ENCODE assay signal across 21 mouse cellular contexts in genomic region chr8:102685023-102685422, GRCm38 (mm10).
DNase-seq lines count a peak whose midpoint lies in the region; ATAC-seq and TF ChIP-seq lines count a peak whose summit lies in the region.
"Had no signal": no experiment of that assay in that cellular context is flagged by ENCODE, and none has a peak within 500 bp of the region (broad histone marks: within the 10 kb centered on the region; RNA-seq: fewer than 3 reads in every experiment).

No protein-coding gene starts in this region.

- H3K9me3 ChIP-seq in forebrain, embryonic 12.5 days, result no peaks in the 10 kb centered on the region
- H3K9me3 ChIP-seq in forebrain, embryonic 10.5 days, result no peaks in the 10 kb centered on the region
- no peaks in the 10 kb centered on the region for H3K9me3 ChIP-seq in hindbrain, embryonic 12.5 days (replicated peaks)
- H3K9me3 ChIP-seq in hindbrain, embryonic 10.5 days, result no peaks in the 10 kb centered on the region
- H3K9me3 ChIP-seq in hindbrain, postnatal 0 days (ENCODE audit: low read length), result no peaks in the 10 kb centered on the region
- H3K9me3 ChIP-seq: G1E; liver, embryonic 13.5 days; lung, embryonic 15.5 days; neural tube, embryonic 12.5 days had no signal

- no peaks in the 10 kb centered on the region for H3K36me3 ChIP-seq in forebrain, embryonic 12.5 days (replicated peaks)
- H3K36me3 ChIP-seq in forebrain, embryonic 10.5 days (replicated peaks), result peaks cover 1% of the 10 kb centered on the region
- H3K36me3 ChIP-seq in hindbrain, embryonic 12.5 days, result no peaks in the 10 kb centered on the region
- H3K36me3 ChIP-seq in hindbrain, embryonic 10.5 days, result no peaks in the 10 kb centered on the region
- no peaks in the 10 kb centered on the region for H3K36me3 ChIP-seq in hindbrain, postnatal 0 days (ENCODE audit: insufficient read depth, low read length)
- H3K36me3 ChIP-seq: G1E; liver, embryonic 13.5 days; neural tube, embryonic 12.5 days had no signal

- WGBS in forebrain, embryonic 12.5 days, result 66% methylated on average over 11 of the region's 11 CpGs
- WGBS in forebrain, embryonic 10.5 days, result 88% methylated on average over 11 of the region's 11 CpGs
- WGBS in hindbrain, embryonic 12.5 days, result 77% methylated on average over 11 of the region's 11 CpGs
- WGBS in hindbrain, embryonic 10.5 days, result 91% methylated on average over 11 of the region's 11 CpGs
- 58% methylated on average over 11 of the region's 11 CpGs for WGBS in hindbrain, postnatal 0 days

- peak overlapping the region; percentile 26; the same call in 1 of the 2 replicates for H3K27ac ChIP-seq in forebrain, embryonic 12.5 days
- H3K27ac ChIP-seq in forebrain, embryonic 10.5 days, result no peak overlapping the region
- H3K27ac ChIP-seq in hindbrain, embryonic 12.5 days, result no peak overlapping the region
- no peak overlapping the region for H3K27ac ChIP-seq in hindbrain, embryonic 10.5 days
- H3K27ac ChIP-seq in cortical plate, adult 2 months (ENCODE audit: insufficient read depth, low read length), result peak overlapping the region; percentile 91
- H3K27ac ChIP-seq in hindbrain, postnatal 0 days, result no peak overlapping the region
- H3K27ac ChIP-seq: liver, embryonic 13.5 days; lung, embryonic 15.5 days; macrophage; neural tube, embryonic 12.5 days had no signal

- no peak for TF ChIP-seq POLR2A in cortical plate, adult 2 months (IDR thresholded peaks at IDR 0.05; ENCODE audit: extremely low read depth, insufficient read depth, low read length)

- peak; percentile 51; the same call in 1 of the 2 replicates for ATAC-seq in forebrain, embryonic 12.5 days (ENCODE audit: low FRiP score)
- no peak for ATAC-seq in hindbrain, embryonic 12.5 days (ENCODE audit: low FRiP score)
- no peak for ATAC-seq in hindbrain, postnatal 0 days
- ATAC-seq: CD4-positive, CD25-positive, alpha-beta regulatory T cell, adult 4 months; inflammation-experienced regulatory T-cells, adult 6 months had no signal

- DNase-seq in forebrain, embryonic 10.5 days (ENCODE audit: extremely low spot score, low spot score), result no peak
- no peak for DNase-seq in hindbrain, embryonic 10.5 days (ENCODE audit: low spot score)
- no peak for DNase-seq in hindbrain, postnatal 0 days (ENCODE audit: low spot score)
- no peak for DNase-seq in liver
- DNase-seq in kidney, adult 11 months, result no peak
- DNase-seq: adrenal gland, adult 2 months; cerebellum, adult 11 months; cerebellum, postnatal 14 days; gastrocnemius, postnatal 14 days; liver, embryonic 13.5 days; right cerebral cortex, postnatal 4 days; thymus, postnatal 25 days had no signal

- H3K4me2 ChIP-seq in forebrain, embryonic 12.5 days, result no peak overlapping the region
- H3K4me2 ChIP-seq in hindbrain, embryonic 12.5 days (replicated peaks), result 0 out of 2 replicates have a peak overlapping the region, but pooled peaks have one; percentile 8
- H3K4me2 ChIP-seq in hindbrain, postnatal 0 days (ENCODE audit: low read depth, low read length), result peak overlapping the region; percentile 24; the same call in 1 of the 2 replicates
- H3K4me2 ChIP-seq: liver, embryonic 13.5 days; lung, embryonic 15.5 days; neural tube, embryonic 12.5 days had no signal

- no peak overlapping the region for H3K9ac ChIP-seq in forebrain, embryonic 12.5 days
- no peak overlapping the region for H3K9ac ChIP-seq in hindbrain, embryonic 12.5 days
- H3K9ac ChIP-seq in hindbrain, postnatal 0 days (replicated peaks; ENCODE audit: low read length), result no peak overlapping the region
- H3K9ac ChIP-seq: liver, embryonic 13.5 days; lung, embryonic 15.5 days; neural tube, embryonic 12.5 days had no signal

- no peaks in the 10 kb centered on the region for H3K27me3 ChIP-seq in forebrain, embryonic 12.5 days
- no peaks in the 10 kb centered on the region for H3K27me3 ChIP-seq in forebrain, embryonic 10.5 days (ENCODE audit: poor library complexity, severe bottlenecking)
- no peaks in the 10 kb centered on the region for H3K27me3 ChIP-seq in hindbrain, embryonic 12.5 days
- H3K27me3 ChIP-seq in hindbrain, embryonic 10.5 days (ENCODE audit: insufficient read depth, poor library complexity, severe bottlenecking), result no peaks in the 10 kb centered on the region
- H3K27me3 ChIP-seq in hindbrain, postnatal 0 days (ENCODE audit: insufficient read depth, low read length), result no peaks in the 10 kb centered on the region
- H3K27me3 ChIP-seq: liver, embryonic 13.5 days; lung, embryonic 15.5 days; neural tube, embryonic 12.5 days had no signal

- peaks cover 6% of the 10 kb centered on the region; the same call in 1 of the 2 replicates for H3K4me1 ChIP-seq in forebrain, embryonic 12.5 days
- no peaks in the 10 kb centered on the region for H3K4me1 ChIP-seq in forebrain, embryonic 10.5 days
- H3K4me1 ChIP-seq in hindbrain, embryonic 12.5 days, result no peaks in the 10 kb centered on the region
- no peaks in the 10 kb centered on the region for H3K4me1 ChIP-seq in hindbrain, embryonic 10.5 days (replicated peaks)
- no peaks in the 10 kb centered on the region for H3K4me1 ChIP-seq in cortical plate, adult 2 months (ENCODE audit: control insufficient read depth, insufficient read depth, low read length)
- H3K4me1 ChIP-seq in hindbrain, postnatal 0 days (ENCODE audit: insufficient read depth, low read length), result no peaks in the 10 kb centered on the region; the same call in 1 of the 2 replicates
- H3K4me1 ChIP-seq: liver, embryonic 13.5 days; lung, embryonic 15.5 days; neural tube, embryonic 12.5 days had no signal

- no peak overlapping the region for H3K4me3 ChIP-seq in forebrain, embryonic 12.5 days (replicated peaks)
- H3K4me3 ChIP-seq in forebrain, embryonic 10.5 days, result no peak overlapping the region
- no peak overlapping the region for H3K4me3 ChIP-seq in hindbrain, embryonic 12.5 days
- no peak overlapping the region for H3K4me3 ChIP-seq in hindbrain, embryonic 10.5 days
- H3K4me3 ChIP-seq in cortical plate, adult 2 months (ENCODE audit: insufficient read depth, low read length), result peak overlapping the region; percentile 8; the same call in 1 of the 2 replicates
- H3K4me3 ChIP-seq in hindbrain, postnatal 0 days (ENCODE audit: low read length), result no peak overlapping the region; the same call in 1 of the 2 replicates
- H3K4me3 ChIP-seq: liver, embryonic 13.5 days; lung, embryonic 15.5 days; neural tube, embryonic 12.5 days had no signal

- no peak for TF ChIP-seq CTCF in cortical plate, adult 2 months (IDR thresholded peaks at IDR 0.05; ENCODE audit: extremely low read depth, insufficient read depth, low read length)
- no peak for TF ChIP-seq CTCF in hindbrain, postnatal 0 days (IDR thresholded peaks at IDR 0.05; ENCODE audit: low read depth)

Comparison
In these comparisons a context has a peak if more than half of its experiments do, and no peak if none do; other contexts are left out.
1. H3K27ac ChIP-seq: peak in forebrain, embryonic 12.5 days (single experiment) and cortical plate, adult 2 months (single experiment); none in forebrain, embryonic 10.5 days (single experiment), hindbrain, embryonic 12.5 days (single experiment), hindbrain, embryonic 10.5 days (single experiment) and hindbrain, postnatal 0 days (single experiment).